Mouse (Mus musculus) ZHBTc4 (cell line): ENCODE measurements around the gene Ppil1.

ENCODE experiments used
- DNase-seq: peaks from one replicate; pipeline ENCODE4 v3.0.0-alpha.2; 2011; ENCODE audit warnings: low read depth, low spot score

The Ppil1 gene

DNA sequence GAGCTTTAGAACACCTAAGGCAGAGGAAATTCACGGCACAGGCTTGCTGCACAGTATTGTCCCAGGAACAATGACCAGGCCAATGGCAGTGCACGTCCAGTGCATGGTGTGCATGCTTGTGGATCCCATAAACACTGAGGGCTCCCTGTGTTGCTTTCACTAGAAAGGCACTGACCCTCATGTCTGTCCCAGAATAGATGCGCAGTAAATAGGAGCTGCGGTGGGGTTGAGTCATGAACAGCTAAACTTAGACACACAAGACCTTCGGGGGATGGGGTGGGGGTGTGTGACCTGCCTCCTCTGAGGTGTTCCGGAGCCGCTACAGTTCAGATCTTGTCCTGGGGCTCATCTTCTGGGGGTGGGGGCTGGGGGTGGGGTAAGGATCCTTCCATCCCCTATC, 57.9 kb downstream of the Ppil1 start:
- no peak for DNase-seq

DNA sequence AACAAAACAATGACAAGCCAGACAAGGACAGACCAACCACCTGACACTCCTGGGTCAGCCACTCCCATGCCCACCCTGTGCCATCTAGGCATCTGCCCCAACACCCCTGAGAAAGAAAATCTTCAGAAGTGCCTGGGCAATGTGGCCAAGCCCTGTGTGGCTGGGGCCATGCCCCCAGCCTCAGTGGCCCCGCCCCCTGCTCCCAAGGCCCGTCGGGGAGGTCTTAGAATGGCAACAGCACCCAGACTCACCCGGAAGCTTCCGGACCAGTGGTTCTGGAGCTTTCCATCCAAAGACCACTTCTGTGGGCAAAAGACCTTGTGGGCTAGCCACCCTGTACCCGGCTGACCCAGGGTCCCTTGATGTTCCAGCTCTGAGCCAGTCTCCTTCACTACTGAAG, 61.4 kb downstream of the Ppil1 start:
- peak; percentile 85 for DNase-seq
